Mouse (Mus musculus) sigmoid colon, adult 10 weeks (tissue): ENCODE data around the gene Btnl10. TPM values are rescaled to one million over a fixed set of nuclear protein-coding genes. Genes with fewer than 3 reads are reported as not detected.

ENCODE experiments used
- polyA plus RNA-seq: library from polyadenylated mRNA; stranded (reverse); fragments of 350-450 nt; fragmentation: Illumina TruSeq; extraction: RNeasy Lipid Tissue Mini Kit (QIAGEN cat#74804); gene quantifications from one replicate; pipeline ENCODE4 v1.2.3, GENCODE M21; 2014; ENCODE audit warnings: low read depth, low replicate concordance

Gene Btnl10
- polyA plus RNA-seq: not detected

DNA sequence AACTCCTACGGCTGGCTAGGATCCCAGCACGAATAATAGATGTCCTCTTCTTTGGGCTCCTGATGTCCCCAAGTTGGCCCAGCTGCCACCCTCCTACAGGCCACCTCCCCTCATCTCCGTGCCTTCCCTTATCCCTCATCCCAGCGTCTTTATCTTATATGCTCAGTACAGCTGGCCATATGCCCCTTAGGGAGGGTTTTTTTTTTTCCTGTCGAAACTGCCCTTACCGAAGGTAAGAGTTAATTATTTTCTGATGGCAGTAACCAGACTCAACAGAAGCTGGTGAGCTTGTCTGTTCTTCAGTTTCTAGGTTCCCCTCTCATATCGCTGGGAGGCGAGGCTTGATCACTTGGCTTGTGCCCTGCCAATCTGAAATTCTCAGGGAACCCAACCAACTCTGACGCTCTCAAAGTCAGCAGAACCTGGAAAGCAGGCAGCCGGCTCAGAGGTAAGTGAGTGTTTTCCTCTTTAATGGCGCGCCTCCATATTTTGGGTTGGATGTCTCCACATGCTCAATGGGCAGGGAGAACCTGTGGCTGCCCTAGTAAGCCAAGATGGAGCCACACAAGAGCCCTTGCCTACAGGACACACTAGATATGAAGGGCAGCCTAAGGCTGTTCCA, at the start of gene Btnl10:
TSS of gene Btnl10 (plus strand) at position 164 of the 622 bp plus-strand sequence.

GRCm38 (mm10) chr11:58903511-58904409, 13.9 kb upstream of the Btnl10 start, which contains the start of gene Zfp39:
TSS of gene Zfp39 (minus strand) at chr11:58904225.

DNA sequence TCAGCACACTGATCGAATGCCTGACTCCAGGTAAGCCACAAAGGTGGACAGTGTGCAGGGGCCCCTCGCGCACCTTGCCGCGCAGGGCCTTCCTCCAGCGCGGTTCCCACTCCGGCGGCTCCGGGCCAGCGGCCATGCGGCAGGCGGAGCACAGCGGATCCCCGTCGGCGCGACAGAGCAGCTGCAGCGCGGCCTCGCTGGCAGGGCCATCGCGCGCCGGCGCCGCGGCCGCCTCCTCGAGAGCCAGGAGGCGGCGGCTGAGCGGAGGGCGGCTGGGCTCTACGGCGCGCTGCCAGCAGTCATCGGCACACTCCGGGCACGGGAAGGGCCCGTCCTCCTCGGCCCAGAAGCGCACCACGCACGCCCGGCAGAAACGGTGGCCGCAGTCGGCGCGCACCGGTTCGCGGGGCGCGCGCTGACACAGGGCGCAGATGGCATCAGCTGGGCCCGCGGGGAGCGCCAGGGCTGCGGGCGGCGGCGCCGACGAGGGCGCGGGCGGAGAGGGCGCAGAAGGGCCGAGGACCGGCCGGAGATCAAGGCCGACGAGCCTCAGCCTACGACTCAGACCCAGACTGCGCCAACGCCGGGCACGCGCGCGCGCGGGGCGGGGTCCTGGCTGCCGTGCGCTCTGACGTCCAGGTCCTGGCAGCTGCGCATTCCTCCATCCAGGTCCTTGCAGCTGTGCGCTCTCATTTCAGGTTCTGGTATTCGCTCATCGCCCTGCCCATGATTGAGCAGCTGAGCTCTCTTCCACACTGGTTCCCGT, 20.8 kb downstream of the Btnl10 start, which contains the start of gene Rnf187:
TSS of gene Rnf187 (minus strand) at position 595 of the 766 bp plus-strand sequence.

DNA sequence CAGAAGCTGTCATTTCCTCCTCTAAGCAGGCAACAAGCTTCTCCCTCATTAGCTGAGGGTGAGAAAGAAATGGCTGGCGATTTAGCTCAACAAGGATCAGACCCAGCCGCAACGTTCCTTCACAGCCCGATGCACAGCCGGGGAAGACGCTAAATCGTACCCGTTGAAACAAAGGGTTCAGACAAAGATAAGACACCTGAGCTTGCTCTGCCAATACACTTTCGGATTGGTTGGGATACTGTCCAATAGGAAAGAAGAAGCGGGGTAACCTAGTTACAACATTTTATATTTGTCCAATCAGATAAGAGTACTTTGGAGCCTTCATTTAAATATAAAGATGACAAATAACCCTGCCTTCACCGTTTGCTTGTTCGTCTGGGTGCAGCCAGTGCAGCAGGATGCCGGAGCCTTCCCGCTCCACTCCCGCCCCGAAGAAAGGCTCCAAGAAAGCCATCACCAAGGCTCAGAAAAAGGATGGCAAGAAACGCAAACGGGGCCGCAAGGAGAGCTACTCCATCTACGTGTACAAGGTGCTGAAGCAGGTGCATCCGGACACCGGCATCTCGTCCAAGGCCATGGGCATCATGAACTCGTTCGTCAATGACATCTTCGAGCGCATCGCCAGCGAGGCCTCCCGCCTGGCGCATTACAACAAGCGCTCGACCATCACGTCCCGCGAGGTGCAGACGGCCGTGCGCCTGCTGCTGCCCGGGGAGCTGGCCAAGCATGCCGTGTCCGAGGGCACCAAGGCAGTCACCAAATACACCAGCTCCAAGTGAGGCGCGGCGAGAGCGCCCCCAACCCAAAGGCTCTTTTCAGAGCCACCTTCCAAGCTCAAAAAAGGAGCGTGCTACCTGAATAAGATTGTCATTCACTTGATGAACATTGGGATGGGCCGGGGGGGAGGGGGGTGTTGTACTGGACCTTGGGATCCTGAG, 31.1 kb downstream of the Btnl10 start, which contains the start of gene Hist3h2ba:
TSS of gene Hist3h2ba (plus strand) at position 379 of the 938 bp plus-strand sequence.

DNA sequence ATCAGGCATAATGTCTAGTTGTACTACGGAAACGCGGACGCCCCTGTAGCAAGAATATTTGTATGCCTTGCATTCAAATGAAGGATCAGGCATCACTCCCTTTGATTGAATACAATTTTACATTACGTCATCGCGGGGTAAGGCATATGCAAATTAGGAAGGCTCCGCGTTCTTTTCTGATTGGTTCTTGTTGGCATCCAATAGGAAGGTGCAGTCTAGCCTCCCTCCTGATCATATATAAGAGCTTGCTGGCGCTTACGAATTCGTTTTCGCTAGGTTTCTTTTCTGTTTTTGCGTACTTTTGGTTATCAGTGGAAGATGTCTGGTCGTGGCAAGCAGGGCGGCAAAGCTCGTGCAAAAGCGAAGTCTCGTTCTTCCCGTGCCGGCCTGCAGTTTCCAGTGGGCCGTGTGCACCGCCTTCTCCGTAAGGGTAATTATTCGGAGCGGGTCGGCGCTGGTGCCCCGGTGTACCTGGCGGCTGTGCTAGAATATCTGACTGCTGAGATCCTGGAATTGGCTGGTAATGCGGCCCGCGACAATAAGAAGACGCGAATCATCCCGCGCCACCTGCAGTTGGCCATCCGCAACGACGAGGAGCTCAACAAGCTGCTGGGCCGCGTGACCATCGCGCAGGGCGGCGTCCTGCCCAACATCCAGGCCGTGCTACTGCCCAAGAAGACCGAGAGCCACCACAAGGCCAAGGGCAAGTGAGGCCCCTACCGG, 36.9 kb downstream of the Btnl10 start, which contains the start of the genes Hist3h2a and Trim17:
TSS of gene Hist3h2a (plus strand) at position 266 of the 723 bp plus-strand sequence.
TSS of gene Trim17 (plus strand) at position 266 of the 723 bp plus-strand sequence.

Other genes starting within 250 kb of the Btnl10 start
- not detected for gene Olfr320, start 236.8 kb upstream of the Btnl10 start, polyA plus RNA-seq
- gene Olfr319, start 218.7 kb upstream of the Btnl10 start, polyA plus RNA-seq: not detected
- not detected for gene Olfr318, start 193.9 kb upstream of the Btnl10 start, polyA plus RNA-seq
- gene Olfr317, start 178.7 kb upstream of the Btnl10 start, polyA plus RNA-seq: not detected
- not detected for gene Olfr316, start 165.2 kb upstream of the Btnl10 start, polyA plus RNA-seq
- gene Olfr315, start 144.7 kb upstream of the Btnl10 start, polyA plus RNA-seq: not detected
- gene Olfr314, start 135.0 kb upstream of the Btnl10 start, polyA plus RNA-seq: not detected
- gene Fam183b, start 115.9 kb upstream of the Btnl10 start, polyA plus RNA-seq: not detected
- not detected for gene Olfr313, start 102.9 kb upstream of the Btnl10 start, polyA plus RNA-seq
- not detected for gene Olfr312, start 88.7 kb upstream of the Btnl10 start, polyA plus RNA-seq
- not detected for gene Olfr311, start 78.7 kb upstream of the Btnl10 start, polyA plus RNA-seq
- 12.9 TPM for gene Gm12258, start 70.8 kb upstream of the Btnl10 start, polyA plus RNA-seq
- 8.3 TPM for gene 2810021J22Rik, start 50.7 kb upstream of the Btnl10 start, polyA plus RNA-seq
- gene Zfp39, start 13.7 kb upstream of the Btnl10 start, polyA plus RNA-seq: 3.9 TPM
- 6.2 TPM for gene Rnf187, start 21.0 kb downstream of the Btnl10 start, polyA plus RNA-seq
- gene Hist3h2ba, start 31.0 kb downstream of the Btnl10 start, polyA plus RNA-seq: not detected
- 18.4 TPM for gene Hist3h2a, start 36.8 kb downstream of the Btnl10 start, polyA plus RNA-seq
- gene Trim17, start 36.8 kb downstream of the Btnl10 start, polyA plus RNA-seq: 0.41 TPM
- gene Trim11, start 60.2 kb downstream of the Btnl10 start, polyA plus RNA-seq: 2.8 TPM
- gene Obscn, start 218.5 kb downstream of the Btnl10 start, polyA plus RNA-seq: not detected
- 0.76 TPM for gene Iba57, start 245.8 kb downstream of the Btnl10 start, polyA plus RNA-seq